ENCODE assay signal across 28 mouse cellular contexts in the genomic region with DNA sequence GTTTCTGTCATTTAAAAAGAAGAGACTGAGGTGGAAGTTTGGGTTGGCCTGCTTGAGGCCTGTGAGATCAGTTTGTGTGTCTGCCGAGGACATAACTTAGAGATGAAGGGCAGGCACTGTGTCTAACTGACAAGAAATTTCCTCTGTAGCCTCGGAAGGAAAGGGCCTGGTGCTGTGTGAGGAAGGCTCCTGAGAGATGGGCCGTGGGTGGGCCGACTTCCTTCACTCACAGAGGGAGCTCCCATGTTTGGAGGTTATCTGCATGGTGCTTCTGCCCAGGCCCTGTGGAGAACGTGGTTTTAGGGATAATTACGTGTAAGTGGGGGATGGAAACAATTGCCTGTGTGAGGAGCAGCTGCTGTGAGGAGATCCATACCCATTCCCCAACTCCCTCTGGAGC. TPM values are rescaled to one million over a fixed set of nuclear protein-coding genes. Genes with fewer than 3 reads are reported as not detected.
DNase-seq lines count a peak whose midpoint lies in the region; ATAC-seq and TF ChIP-seq lines count a peak whose summit lies in the region.
"Had no signal": no experiment of that assay in that cellular context is flagged by ENCODE, and none has a peak within 500 bp of the region (broad histone marks: within the 10 kb centered on the region; RNA-seq: fewer than 3 reads in every experiment).

No protein-coding gene starts in this region.

- peaks cover 38% of the 10 kb centered on the region for H3K79me2 ChIP-seq in liver, adult 2 months (ENCODE audit: control insufficient read depth, insufficient read depth, low read length)

- no peak for TF ChIP-seq POLR2A in liver, adult 2 months (IDR thresholded peaks at IDR 0.05; ENCODE audit: extremely low read depth, insufficient read depth, low read length)

- WGBS in liver, adult 2 months = 73% methylated on average over 6 of the region's 6 CpGs
- 50% methylated on average over 6 of the region's 6 CpGs for WGBS in liver, postnatal 0 days (ENCODE audit: insufficient replicate concordance)

- peak overlapping the region; percentile 70 for H3K27ac ChIP-seq in gastrocnemius, adult 2 months
- H3K27ac ChIP-seq in liver, adult 2 months (replicated peaks; ENCODE audit: insufficient read depth, low read depth, low read length) = peak overlapping the region; percentile 10; the same call in 1 of the 2 replicates
- no peak overlapping the region for H3K27ac ChIP-seq in liver, postnatal 0 days (ENCODE audit: low read depth)
- H3K27ac ChIP-seq in brown adipose tissue, adult 24 weeks (replicated peaks; ENCODE audit: low read depth, low read length) = peak overlapping the region; percentile 69
- H3K27ac ChIP-seq: embryonic facial prominence, embryonic 12.5 days; heart, embryonic 15.5 days; hindbrain, embryonic 13.5 days; layer of hippocampus, adult 2 months; liver, embryonic 13.5 days; midbrain, embryonic 12.5 days; neural tube, embryonic 13.5 days had no signal

- H3K9me3 ChIP-seq in liver, postnatal 0 days (ENCODE audit: low read length) = no peaks in the 10 kb centered on the region
- H3K9me3 ChIP-seq: embryonic facial prominence, embryonic 12.5 days; G1E; heart, embryonic 15.5 days; hindbrain, embryonic 13.5 days; liver, embryonic 13.5 days; midbrain, embryonic 12.5 days; neural tube, embryonic 13.5 days had no signal

- H3K4me2 ChIP-seq in liver, postnatal 0 days (ENCODE audit: low read depth, low read length) = no peak overlapping the region
- H3K4me2 ChIP-seq: embryonic facial prominence, embryonic 12.5 days; heart, embryonic 15.5 days; hindbrain, embryonic 13.5 days; liver, embryonic 13.5 days; midbrain, embryonic 12.5 days; neural tube, embryonic 13.5 days had no signal

- H3K4me1 ChIP-seq in liver, adult 2 months (ENCODE audit: control insufficient read depth, insufficient read depth, low read length) = peaks cover 29% of the 10 kb centered on the region
- H3K4me1 ChIP-seq in liver, postnatal 0 days (ENCODE audit: insufficient read depth) = peaks cover 15% of the 10 kb centered on the region
- H3K4me1 ChIP-seq in brown adipose tissue, adult 24 weeks (ENCODE audit: control insufficient read depth, insufficient read depth, insufficient read length, low read length) = peaks cover 55% of the 10 kb centered on the region

- H3K27me3 ChIP-seq in liver, adult 2 months (ENCODE audit: control insufficient read depth, insufficient read depth, low read length) = no peaks in the 10 kb centered on the region
- H3K27me3 ChIP-seq in liver, postnatal 0 days (ENCODE audit: insufficient read depth, low read length) = no peaks in the 10 kb centered on the region
- H3K27me3 ChIP-seq: embryonic facial prominence, embryonic 12.5 days; heart, embryonic 15.5 days; hindbrain, embryonic 13.5 days; liver, embryonic 13.5 days; midbrain, embryonic 12.5 days; neural tube, embryonic 13.5 days had no signal

- DNase-seq in gastrocnemius, adult 2 months = no peak
- DNase-seq in gastrocnemius, postnatal 4 days (ENCODE audit: low spot score in 2 of 2) = no peak
- DNase-seq in kidney, adult 18-20 months = peak; percentile 38
- DNase-seq in kidney, adult 8-10 months = no peak
- no peak for DNase-seq in liver, adult 2 months (ENCODE audit: extremely low read depth, low read depth, low spot score)
- no peak for DNase-seq in liver, postnatal 0 days
- DNase-seq in left cerebral cortex, adult 11 months (ENCODE audit: low spot score) = no peak
- DNase-seq: cerebellum, adult 11-12 months; cerebellum, adult 9-11 months; embryo, embryonic 11 days; gastrocnemius, postnatal 25 days; heart, adult 18-20 months; heart, postnatal 4 days; liver, embryonic 13.5 days; lung, adult 2 months; lung, postnatal 10 days; right cerebral cortex, postnatal 4 days; thymus, adult 18-20 months; thymus, postnatal 25 days had no signal

- no peak overlapping the region for H3K4me3 ChIP-seq in gastrocnemius, adult 2 months
- no peak overlapping the region for H3K4me3 ChIP-seq in liver, adult 2 months (ENCODE audit: insufficient read depth, low read depth, low read length)
- H3K4me3 ChIP-seq in liver, postnatal 0 days (ENCODE audit: low read depth, low read length) = no peak overlapping the region
- no peak overlapping the region for H3K4me3 ChIP-seq in brown adipose tissue, adult 24 weeks (ENCODE audit: insufficient read depth, low read depth, low read length)
- H3K4me3 ChIP-seq: embryonic facial prominence, embryonic 12.5 days; heart, embryonic 15.5 days; hindbrain, embryonic 13.5 days; layer of hippocampus, adult 2 months; liver, embryonic 13.5 days; midbrain, embryonic 12.5 days; neural tube, embryonic 13.5 days had no signal

- no peak for ATAC-seq in liver, postnatal 0 days
- ATAC-seq: forebrain, embryonic 14.5 days had no signal

- no peak for TF ChIP-seq EP300 in liver, postnatal 0 days (IDR thresholded peaks at IDR 0.05; ENCODE audit: low read depth)

- intact Hi-C loops in gastrocnemius, adult 2 months (cut with DNase I) = no loop called here

- H3K36me3 ChIP-seq in liver, adult 2 months (ENCODE audit: control insufficient read depth, insufficient read depth, low read length) = no peaks in the 10 kb centered on the region
- H3K36me3 ChIP-seq in liver, postnatal 0 days (replicated peaks; ENCODE audit: insufficient read depth, low read length) = no peaks in the 10 kb centered on the region
- H3K36me3 ChIP-seq: embryonic facial prominence, embryonic 12.5 days; G1E; heart, embryonic 15.5 days; hindbrain, embryonic 13.5 days; midbrain, embryonic 12.5 days; neural tube, embryonic 13.5 days had no signal

- no peak overlapping the region for H3K9ac ChIP-seq in liver, adult 2 months (ENCODE audit: low read depth, low read length)
- no peak overlapping the region for H3K9ac ChIP-seq in liver, postnatal 0 days (replicated peaks)
- H3K9ac ChIP-seq: embryonic facial prominence, embryonic 12.5 days; heart, embryonic 15.5 days; hindbrain, embryonic 13.5 days; liver, embryonic 13.5 days; midbrain, embryonic 12.5 days; neural tube, embryonic 13.5 days had no signal

- no peak for TF ChIP-seq CTCF in gastrocnemius, adult 2 months (IDR thresholded peaks at IDR 0.05)
- TF ChIP-seq CTCF in liver, adult 2 months (IDR thresholded peaks at IDR 0.05; ENCODE audit: low read depth, low read length) = no peak
- TF ChIP-seq CTCF in liver, postnatal 0 days (IDR thresholded peaks at IDR 0.05; ENCODE audit: low read depth) = no peak

RNA-seq across cellular contexts. Expression of a gene that starts 10.6 kb away (rescaled TPM):
- 10 to 100 TPM in 1 of 2 experiments, 1 to 10 TPM in 1; 6.8 to 15.0 TPM for total RNA-seq in gastrocnemius, adult 2 months (2021)
- total RNA-seq in gastrocnemius, postnatal 4 days (2021) = 10 to 100 TPM; 18.9 to 20.3 TPM
- total RNA-seq in liver, adult 2 months (2014; rRNA removed) = 7.9 and 8.9 TPM in 2 replicates
- polyA plus RNA-seq in liver, adult 2 months (2012; rRNA removed) = 5.7 and 5.9 TPM in 2 replicates
- 0.96 and 1.3 TPM in 2 replicates for polyA plus RNA-seq in liver, postnatal 0 days (2015; fragmentation: Nextera tagmentation; extraction: Ambion mirVana)
- 14.5 and 22.4 TPM in 2 replicates for polyA plus RNA-seq in brown adipose tissue, adult 24 weeks (2012; ENCODE audit: insufficient read depth, insufficient read length, missing spikeins)
- polyA plus RNA-seq: G1E had no signal
